Mouse (Mus musculus) limb, embryonic 13.5 days (tissue): Measurements from ENCODE around the gene Vars2. TPM values are rescaled to one million over a fixed set of nuclear protein-coding genes. Genes with fewer than 3 reads are reported as not detected.

Source experiments
- polyA plus RNA-seq: library from polyadenylated mRNA; unstranded; fragments of >200 nt; fragmentation: Nextera tagmentation; extraction: Ambion mirVana; gene quantifications from 2 replicates; pipeline ENCODE4 v1.2.1, GENCODE M21; 2015

Vars2 gene
- polyA plus RNA-seq, 1 experiment from 2014 or later, result 21.0 TPM

Other genes with a start within 250 kb of the Vars2 start
- 1.0 and 1.6 TPM in 2 replicates for gene H2-Q6, start 242.7 kb downstream of the Vars2 start, polyA plus RNA-seq
- 9.4 TPM in 2 replicates for gene H2-Q7, start 228.4 kb downstream of the Vars2 start, polyA plus RNA-seq
- gene H2-Q10, start 197.5 kb downstream of the Vars2 start, polyA plus RNA-seq, result 0.32 and 1.1 TPM in 2 replicates
- gene Pou5f1, start 161.6 kb downstream of the Vars2 start, polyA plus RNA-seq, result 0.23 TPM in 1 of 2 replicates, not detected in the other
- gene Tcf19, start 150.8 kb downstream of the Vars2 start, polyA plus RNA-seq, result 68.6 and 70.6 TPM in 2 replicates
- 20.9 and 22.1 TPM in 2 replicates for gene Cchcr1, start 150.5 kb downstream of the Vars2 start, polyA plus RNA-seq
- gene Psors1c2, start 134.4 kb downstream of the Vars2 start, polyA plus RNA-seq, result 1.9 TPM in 2 replicates
- gene Cdsn, start 115.5 kb downstream of the Vars2 start, polyA plus RNA-seq, result 0.06 and 0.11 TPM in 2 replicates
- 0.38 TPM in 1 of 2 replicates, not detected in the other for gene 2300002M23Rik, start 100.1 kb downstream of the Vars2 start, polyA plus RNA-seq
- not detected in 2 replicates for gene Sfta2, start 66.0 kb downstream of the Vars2 start, polyA plus RNA-seq
- not detected in 2 replicates for gene Gm9573, start 41.0 kb downstream of the Vars2 start, polyA plus RNA-seq
- gene Mucl3, start 23.9 kb downstream of the Vars2 start, polyA plus RNA-seq, result 0.11 and 0.24 TPM in 2 replicates
- gene Gtf2h4, start 6.1 kb upstream of the Vars2 start, polyA plus RNA-seq, result 45.3 and 48.0 TPM in 2 replicates
- gene Ddr1, start 37.0 kb upstream of the Vars2 start, polyA plus RNA-seq, result 47.1 and 57.9 TPM in 2 replicates
- 13.7 and 14.7 TPM in 2 replicates for gene Ier3, start 154.1 kb upstream of the Vars2 start, polyA plus RNA-seq
- gene Flot1, start 155.6 kb upstream of the Vars2 start, polyA plus RNA-seq, result 50.2 and 57.5 TPM in 2 replicates
- 1,168 and 1,170 TPM in 2 replicates for gene Tubb5, start 170.7 kb upstream of the Vars2 start, polyA plus RNA-seq
- 13.5 and 15.5 TPM in 2 replicates for gene Mdc1, start 173.9 kb upstream of the Vars2 start, polyA plus RNA-seq
- 54.9 and 55.1 TPM in 2 replicates for gene Nrm, start 193.7 kb upstream of the Vars2 start, polyA plus RNA-seq
- gene Ppp1r18, start 198.0 kb upstream of the Vars2 start, polyA plus RNA-seq, result 22.4 and 27.6 TPM in 2 replicates
- gene Dhx16, start 212.2 kb upstream of the Vars2 start, polyA plus RNA-seq, result 41.8 and 42.5 TPM in 2 replicates
- gene 2310061I04Rik, start 229.8 kb upstream of the Vars2 start, polyA plus RNA-seq, result 21.9 and 25.0 TPM in 2 replicates
- 128 and 139 TPM in 2 replicates for gene Atat1, start 242.5 kb upstream of the Vars2 start, polyA plus RNA-seq
- gene Mrps18b, start 248.8 kb upstream of the Vars2 start, polyA plus RNA-seq, result 67.1 and 67.5 TPM in 2 replicates
- 42.4 and 43.7 TPM in 2 replicates for gene Ppp1r10, start 248.8 kb upstream of the Vars2 start, polyA plus RNA-seq